Mouse (Mus musculus): ENCODE data around the gene Aplf.

- TF ChIP-seq CTCF (IDR thresholded peaks at IDR 0.05; ENCODE audit: low read depth, low read length) (no peak), POLR2A (IDR thresholded peaks at IDR 0.05; ENCODE audit: borderline replicate concordance, low read depth, low read length) (no peak)
Observed at GRCm38 (mm10) chr6:87669894-87670588, 2.0 kb downstream of the Aplf start.
